Mouse (Mus musculus): ENCODE data around the gene Il12a.

- TF ChIP-seq CTCF (conservative IDR thresholded peaks at IDR 0.05; ENCODE audit: low read length) (no peak), NANOG (IDR thresholded peaks at IDR 0.05; ENCODE audit: borderline replicate concordance, low read length) (no peak), POU5F1 (IDR thresholded peaks at IDR 0.05; ENCODE audit: borderline replicate concordance, low read length) (no peak)
Measured at GRCm38 (mm10) chr3:68675980-68676678, 14.3 kb upstream of the Il12a start.
